Mouse (Mus musculus): ENCODE results near the gene Rnf222.
A peak's percentile ranks its signal among the peaks of the same experiment; 100 is the strongest.

The Rnf222 gene

DNA sequence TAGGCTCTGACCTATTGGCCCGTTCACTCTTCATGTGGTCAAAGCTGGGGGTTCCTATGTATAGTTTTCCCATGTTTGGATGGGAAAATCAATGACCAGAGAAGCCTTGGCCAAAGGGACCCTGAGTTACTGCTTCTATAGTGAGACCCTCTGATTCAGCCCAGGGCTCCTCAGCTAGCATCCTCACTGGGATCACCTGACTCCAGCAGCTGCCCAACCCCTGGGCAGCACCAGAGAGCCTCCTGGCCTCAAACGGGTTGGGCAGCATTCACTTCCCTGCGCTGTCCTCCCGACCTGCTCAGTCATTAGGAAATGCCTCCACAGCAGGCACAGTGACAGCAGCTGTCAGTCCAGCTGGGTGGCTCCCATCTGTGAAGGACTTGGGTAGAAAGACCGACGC, at the start of gene Rnf222:
Rnf222 (plus strand) TSS at position 301 of the 400 bp plus-strand sequence.
- DNase-seq (ENCODE audit: low read depth, low spot score), result no peak

DNA sequence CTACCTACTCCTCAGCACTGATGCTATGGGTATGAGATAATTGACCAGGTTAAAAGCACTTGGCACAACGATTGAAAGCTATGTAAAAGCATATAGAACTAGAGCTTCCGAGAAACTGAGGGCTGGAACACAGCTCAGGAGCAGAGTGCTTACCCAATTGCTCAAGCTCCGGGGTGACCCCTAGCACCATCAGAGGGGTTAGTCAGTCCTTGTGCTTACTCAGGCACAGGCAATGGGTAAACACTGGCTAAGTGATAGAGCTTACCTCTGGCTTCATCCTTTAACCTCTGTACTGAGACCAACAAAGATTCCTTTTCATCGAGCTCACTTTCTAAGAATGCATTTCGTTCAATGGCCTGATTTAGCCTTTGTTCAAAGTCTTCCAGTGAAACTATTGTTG, 48.7 kb upstream of the Rnf222 start:
- DNase-seq (ENCODE audit: low read depth, low spot score), result no peak

DNA sequence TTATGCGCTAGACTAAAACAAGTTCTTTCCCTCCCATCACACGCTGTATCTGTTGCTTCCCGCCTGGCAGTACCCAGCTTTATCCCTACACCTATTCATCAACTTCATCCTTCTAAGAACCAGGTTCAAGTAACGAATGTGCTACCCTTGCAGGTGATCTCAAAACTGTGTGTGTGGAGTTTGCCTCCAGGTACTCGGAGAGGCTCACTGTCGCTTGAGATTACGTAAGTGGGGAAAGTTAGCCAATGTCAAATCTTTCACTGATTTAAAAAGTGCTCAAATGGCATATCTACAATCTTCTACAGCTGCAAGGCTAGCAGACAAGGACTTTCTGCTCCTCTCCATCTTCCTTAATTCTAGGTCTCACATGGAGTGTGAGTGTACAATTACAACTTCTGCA, 37.5 kb upstream of the Rnf222 start:
- DNase-seq (ENCODE audit: low read depth, low spot score), result no peak

DNA sequence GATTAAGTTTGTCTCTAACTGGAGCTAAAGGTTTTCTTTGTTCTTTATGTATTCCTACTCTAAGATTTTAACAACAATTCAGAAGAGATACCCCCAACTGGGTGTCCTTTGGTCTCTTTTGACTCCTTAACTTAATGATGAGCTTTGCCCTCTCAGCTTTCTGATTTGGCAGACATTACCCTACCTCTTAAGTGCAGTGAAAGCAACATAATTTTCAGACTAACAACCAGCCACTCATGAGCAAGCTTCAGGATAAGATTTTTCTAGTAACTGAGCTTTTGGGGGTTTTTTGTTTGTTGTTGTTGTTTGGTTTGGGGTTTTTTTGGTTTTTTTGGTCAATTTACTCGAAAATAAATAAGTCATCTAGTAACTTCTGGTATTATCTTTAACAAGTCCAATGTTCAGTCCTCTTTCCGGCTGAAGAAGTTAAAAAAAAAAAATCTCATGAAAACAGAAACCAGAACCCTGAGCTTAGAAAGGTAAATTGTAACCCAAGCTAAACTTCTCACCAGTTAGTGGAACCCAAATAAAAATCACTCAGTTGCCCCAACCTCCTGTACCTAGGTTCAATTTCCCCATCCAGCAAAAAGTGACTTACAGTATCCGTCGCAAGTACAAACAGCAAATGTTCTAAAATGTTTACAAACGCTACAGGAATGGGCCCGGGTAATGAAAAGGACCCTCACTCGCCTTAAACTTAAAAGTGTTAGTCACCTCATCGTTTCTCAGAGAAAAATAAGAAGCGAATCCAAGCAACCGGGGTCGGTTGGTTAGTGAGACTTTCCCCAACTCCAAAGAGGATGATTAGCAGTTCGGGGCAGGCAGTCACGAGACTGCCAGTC, 36.5 kb upstream of the Rnf222 start:
- DNase-seq (ENCODE audit: low read depth, low spot score), result no peak

DNA sequence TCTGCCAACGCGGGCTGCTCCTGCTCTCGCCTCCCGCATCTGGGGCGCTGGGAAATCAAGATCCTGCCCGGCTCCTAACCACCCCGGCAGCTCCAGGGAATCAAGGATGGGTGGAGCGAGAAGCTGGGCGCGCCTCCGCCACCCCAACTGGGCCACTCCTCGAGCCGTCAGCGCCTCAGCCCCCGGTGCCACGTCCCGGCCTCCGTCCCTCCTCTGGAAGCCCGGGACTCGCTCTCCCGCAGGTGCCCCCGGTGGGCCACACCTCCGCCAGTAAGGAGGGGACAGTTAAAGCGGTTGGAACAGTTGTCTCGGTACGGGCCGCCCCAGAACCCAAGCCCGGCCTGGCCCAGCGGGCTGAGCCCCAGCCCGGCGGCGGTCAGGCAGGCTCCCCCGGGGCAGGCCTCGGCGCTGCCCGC, 35.9 kb upstream of the Rnf222 start:
- peak; percentile 83 for DNase-seq (ENCODE audit: low read depth, low spot score)

DNA sequence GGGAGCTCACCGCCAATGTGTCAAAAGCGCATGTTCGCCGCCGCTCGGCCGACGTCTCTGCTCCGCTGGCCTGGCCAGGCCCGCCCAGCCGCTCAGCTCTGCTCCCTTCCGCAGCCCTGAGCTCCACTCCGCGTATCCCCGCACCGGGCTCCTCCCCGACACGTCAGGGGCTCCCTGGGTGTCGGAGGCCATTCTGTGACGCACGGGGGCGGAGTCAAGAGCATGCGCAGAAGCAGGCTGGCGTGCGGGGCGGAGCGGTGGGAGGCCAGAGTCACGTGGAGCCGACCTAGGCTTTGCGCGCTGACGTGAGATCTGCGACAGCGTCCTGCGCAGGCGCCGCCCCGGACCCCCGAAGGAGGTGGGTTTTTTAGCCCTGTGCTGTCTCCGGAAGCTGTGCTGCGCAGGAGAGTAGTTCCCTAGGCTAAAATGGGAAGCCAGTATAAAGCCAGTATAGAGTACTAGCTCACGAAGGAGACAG, 35.4 kb upstream of the Rnf222 start:
- DNase-seq (ENCODE audit: low read depth, low spot score), result peak; percentile 100

DNA sequence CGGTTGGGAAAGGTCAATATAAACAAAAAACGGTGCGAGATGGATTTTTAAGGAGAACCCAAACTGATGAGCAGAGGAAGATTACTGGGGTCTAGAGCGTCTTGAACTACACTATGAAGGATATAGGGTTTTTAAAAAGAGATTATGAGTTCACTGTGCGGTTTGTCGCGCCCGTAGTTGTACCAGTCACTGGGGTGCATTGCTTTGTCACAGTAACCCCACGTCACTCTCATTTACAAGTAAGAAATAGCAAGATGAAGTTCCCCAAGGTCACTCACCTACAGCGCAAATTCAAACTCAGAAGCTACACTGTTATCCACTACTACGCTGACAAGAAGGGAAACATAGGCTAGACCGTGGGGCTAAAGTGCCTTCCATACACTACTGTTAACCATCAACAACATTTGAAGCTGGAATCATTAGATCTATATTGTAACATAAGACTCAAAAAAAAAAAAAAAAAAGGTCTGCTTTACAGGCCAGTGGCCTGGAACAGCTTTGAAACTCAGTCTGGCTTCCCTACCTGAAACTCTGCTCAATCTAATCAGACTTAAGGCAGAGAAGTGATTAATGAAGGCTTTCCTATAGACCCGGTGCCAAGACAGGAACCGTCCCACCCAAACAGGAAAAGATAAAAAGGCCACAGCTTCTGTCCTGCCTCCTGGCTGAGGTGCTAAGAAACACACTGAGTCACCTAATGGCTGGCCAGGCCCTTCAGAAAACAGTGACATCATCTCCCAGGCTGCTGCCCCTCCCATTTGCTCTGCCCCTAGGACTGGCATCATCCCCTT, 34.5 kb upstream of the Rnf222 start:
- no peak for DNase-seq (ENCODE audit: low read depth, low spot score)

DNA sequence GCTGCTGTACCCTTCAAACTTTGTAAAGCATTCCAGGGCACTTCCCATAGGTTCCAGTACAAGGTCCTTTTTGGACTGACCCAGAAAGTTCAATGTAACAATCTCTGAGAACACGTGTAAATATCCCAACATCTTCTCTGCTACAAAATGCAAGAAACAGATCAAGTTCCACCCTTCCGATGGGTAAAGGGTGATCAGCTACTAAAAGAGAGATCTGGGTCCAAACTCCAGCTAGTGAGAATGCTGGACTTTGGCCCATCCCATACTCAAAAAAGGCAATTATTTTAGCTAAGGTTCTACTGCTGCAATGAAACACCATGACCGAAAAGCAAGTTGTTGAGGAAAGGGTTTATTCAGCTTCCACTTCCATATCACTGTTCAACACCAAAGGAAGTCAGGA, 33.7 kb upstream of the Rnf222 start:
- DNase-seq (ENCODE audit: low read depth, low spot score), result no peak

DNA sequence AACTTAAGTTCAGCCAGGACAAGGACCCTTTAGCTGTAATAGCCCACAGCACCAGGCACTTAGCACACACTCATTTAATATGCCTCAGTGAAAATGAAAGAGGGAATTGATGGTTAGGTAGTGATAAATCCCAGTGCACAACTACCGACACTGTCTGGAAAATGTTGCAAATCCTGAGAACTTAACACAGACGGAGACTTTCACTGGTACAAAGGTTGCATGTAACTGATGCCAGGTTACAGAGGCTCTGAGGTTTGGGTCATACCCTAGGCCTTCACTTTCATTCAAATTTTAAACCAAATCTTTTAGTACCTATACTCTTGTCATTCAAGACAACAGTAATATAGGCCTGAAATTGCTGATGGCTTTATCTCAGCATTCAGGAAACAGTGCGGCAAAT, 31.0 kb upstream of the Rnf222 start:
- no peak for DNase-seq (ENCODE audit: low read depth, low spot score)

DNA sequence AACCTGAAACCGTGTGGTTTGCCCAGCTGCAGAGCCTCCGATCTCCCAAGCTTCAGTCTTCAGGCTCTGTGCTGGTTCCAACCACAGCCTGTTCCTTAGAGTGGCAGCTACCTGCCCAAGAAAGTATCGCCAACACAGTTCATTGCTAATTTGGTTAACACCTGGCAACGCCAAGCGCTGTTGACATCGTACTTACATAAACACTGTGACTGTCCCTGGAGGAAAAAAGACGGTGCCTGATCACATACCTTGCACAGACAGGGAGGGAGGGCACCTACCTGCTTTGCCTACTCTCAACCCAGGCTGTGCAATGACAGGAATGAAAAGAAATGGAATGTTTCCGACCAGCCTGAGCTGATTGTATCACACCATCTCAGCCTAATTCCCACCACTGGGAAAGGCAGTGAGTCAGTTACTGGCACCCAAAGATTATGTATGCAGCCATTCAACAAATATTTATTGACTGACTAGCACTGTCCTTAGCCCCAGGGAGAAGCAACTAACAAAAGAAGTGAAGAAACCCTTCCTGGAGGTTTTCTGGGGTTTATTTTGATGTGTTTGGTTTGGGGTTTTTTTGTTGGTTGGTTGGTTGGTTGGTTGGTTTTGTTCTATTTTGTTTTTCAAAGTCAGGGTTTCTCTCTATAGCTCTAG, 28.3 kb upstream of the Rnf222 start:
- DNase-seq (ENCODE audit: low read depth, low spot score), result no peak

DNA sequence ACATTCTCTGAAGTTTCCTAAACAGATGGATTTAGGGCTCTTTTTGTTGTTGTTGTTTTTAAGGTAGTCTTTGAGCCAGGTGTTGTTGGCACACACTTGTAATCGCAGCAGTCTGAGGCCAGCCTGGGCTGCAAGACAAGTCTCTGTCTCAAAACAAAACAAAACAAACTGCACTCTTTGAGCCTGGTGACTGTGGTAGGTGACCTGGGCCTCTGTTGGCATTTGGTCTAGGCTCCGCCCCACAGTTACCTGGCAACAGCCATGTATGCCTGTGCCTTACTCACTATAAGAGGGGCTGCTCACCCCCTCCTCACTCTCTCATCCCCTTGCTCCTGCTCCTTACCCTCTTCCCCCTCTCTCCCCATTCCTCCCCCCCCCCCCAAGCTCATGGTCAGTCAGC, 26.1 kb upstream of the Rnf222 start:
- DNase-seq (ENCODE audit: low read depth, low spot score), result no peak

DNA sequence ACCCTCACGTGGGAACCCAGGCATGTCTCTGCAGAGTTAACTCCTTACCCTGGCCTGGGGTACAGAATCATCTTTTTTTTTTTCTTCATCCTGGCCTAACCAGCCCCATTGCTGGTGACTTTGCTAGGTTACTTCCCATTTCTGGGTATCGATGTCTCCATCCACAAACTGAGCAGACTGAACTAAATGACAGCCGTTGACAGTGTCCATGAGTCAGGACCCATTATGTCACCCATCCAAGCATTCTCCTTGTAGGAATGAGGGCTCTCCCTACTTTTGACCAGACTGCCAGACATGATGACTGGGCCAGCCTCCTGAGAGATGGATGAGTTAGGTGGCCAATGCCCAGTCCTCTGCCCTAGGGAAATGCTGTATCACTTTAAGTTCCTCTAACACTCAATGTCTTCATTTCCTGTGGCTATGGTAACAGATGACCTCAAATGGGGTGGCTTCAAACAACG, 24.7 kb upstream of the Rnf222 start:
- no peak for DNase-seq (ENCODE audit: low read depth, low spot score)

DNA sequence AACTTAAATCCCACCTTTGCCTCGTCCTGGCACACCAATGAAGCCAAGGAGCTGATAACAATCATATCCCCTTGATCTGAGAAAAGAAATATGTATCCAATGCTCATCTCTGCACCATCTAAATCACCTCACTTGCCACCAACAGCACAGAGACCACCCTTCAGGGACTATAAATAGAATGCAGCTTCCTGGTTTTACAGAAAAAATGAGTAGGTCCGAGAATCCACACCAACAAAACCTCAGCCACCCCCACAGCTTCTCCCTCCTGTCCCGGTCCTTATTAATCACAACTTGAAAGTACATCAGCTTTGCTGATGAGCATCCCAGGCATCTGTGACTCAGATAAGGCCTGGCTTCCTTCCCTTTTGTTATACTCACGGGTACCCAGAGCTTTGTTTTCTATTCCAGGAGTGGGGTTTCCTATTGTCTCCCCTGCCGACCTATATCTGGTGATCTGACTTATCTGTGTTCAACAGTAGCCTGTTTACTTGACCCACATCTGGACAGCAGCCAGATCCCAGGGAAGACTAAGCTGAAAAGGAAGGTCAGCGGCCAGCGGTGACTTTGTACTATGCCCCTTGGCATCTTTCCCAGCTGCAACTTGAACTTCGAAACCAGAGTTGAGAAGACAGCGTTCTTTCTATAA, 23.7 kb upstream of the Rnf222 start:
- DNase-seq (ENCODE audit: low read depth, low spot score), result no peak

DNA sequence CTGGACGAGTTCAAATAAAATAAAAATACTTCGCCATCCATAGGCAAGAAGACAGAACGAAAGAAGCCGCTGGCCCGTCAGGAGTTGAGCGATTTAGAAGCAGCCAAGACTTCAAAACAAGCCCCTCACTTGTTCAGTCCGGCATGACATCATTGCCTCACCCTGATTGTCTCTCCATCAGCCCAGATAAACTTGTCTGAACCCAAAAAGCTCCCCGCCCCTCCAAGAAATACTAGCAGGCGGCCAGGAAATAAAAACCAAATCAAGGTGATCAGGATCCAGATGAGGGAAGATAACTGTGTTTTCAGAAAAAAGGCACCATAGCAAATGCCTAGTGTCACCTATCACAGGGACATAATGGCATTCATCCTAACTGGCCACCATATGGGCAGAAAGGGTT, 17.1 kb upstream of the Rnf222 start:
- no peak for DNase-seq (ENCODE audit: low read depth, low spot score)

DNA sequence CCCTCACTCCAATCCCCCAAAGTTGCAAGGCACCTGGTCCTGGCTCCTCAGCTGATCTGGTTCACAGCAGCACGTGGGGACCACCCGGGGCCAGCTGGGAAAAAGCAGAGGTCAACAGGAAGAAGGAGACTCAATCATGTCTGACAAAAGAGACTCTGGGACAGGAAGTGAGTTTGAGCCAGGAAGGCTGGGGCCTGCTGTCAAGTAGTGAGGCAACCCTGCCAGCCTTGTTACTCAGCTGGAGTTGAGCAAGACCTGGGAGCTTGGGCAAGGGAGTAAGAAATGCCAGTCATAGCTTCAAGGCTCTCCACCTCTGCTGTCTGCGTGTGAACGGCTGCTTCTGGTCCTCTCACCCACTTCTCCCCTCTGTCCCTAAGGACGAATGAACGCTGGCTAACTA, 16.6 kb upstream of the Rnf222 start, which contains the start of gene Ndel1:
Ndel1 (minus strand) TSS at position 111 of the 400 bp plus-strand sequence.
- no peak for DNase-seq (ENCODE audit: low read depth, low spot score)

DNA sequence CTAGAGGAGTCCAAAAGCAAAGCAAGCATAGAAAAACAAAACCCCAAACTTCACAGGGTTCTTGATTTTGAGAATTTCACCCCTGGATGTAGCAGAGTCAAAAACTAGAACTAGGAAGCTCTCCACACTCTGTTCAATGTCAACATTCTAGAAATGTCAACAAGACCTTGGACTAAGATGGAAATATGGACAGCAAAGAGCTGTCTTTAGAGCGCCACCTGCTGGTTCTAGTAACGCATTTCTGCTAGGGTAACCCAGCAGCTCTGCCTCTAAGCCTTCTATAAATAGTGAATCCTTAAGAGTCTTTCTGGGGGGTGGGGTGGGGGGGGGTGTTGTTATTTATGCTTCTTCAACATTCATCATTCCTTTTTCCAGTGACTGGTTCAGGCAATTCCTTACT, 13.5 kb upstream of the Rnf222 start:
- peak; percentile 78 for DNase-seq (ENCODE audit: low read depth, low spot score)

DNA sequence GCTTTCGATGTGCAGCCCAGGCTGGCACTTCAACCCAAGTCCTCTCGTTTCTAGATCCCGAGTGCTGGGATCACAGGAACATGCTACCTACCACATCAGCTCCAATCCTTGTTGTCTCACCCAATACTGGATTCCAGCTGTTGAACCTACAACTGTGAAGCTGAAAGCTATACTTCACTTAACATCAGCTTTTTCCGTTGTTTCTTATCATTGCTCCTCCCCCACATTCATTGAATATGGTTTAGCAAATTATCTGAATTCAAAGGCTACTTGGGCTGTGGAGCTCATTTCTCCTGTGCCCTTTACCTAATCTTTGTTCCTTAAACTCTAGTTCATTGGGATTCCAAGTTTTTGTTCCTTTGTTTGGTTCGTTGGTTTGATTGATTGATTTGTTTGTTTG, 9.5 kb upstream of the Rnf222 start:
- no peak for DNase-seq (ENCODE audit: low read depth, low spot score)

DNA sequence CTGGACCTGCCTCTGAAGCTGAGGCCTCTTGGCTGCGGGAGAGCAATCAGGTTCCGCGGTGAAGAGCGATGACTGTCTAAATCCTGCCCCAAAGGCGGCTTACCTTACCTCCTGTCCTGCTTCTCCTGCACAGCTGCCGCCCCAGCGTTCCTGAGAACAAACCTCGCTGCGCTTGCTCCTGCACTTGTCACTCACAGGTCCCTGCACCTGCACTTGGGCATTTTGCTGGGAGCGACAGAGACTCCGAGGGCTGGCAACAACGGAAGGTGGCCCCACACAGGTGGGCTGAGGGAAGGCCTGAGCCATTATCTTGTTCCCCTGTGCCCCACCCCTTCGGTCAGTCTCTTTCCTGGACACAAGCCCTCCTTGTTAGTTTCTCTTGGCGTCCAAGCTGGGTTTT, 6.2 kb upstream of the Rnf222 start:
- DNase-seq (ENCODE audit: low read depth, low spot score), result peak; percentile 51

DNA sequence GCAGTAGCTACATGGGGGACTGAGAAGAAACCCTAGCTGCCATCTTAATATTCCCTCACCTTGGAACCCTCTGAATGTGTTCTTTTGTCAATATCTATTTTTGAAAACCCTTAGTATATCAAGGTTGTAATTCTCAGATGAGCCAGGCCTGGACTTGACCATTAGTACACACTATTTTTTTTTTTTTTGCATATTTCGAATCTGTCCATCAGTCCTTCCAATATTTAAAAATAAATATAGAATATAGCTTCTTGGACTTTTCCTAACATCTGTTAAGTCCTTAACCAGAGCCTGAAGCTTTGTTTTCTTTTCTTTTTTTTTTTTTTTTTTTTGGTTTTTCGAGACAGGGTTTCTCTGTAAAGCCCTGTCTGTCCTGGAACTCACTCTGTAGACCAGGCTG, 4.5 kb upstream of the Rnf222 start:
- DNase-seq (ENCODE audit: low read depth, low spot score), result no peak

DNA sequence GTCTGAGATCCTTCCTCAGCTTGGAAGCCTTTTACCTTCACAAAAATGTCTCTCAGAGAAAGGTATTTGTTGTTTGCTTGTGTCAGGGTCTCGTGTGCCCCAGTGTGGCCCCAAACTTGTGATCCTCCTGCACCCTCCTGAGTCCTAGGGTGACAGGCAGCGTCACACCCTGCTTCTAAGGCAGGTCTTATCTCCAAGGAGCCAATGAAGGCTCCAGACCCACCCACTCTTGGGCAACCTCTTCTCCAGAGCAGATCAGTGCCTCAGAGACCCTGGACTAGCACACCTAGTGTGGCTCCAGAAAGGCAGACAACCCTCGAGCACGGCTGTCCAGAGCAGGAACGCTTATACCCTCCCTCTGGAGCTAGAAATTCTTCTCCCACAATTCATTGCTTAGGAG, 4.0 kb upstream of the Rnf222 start:
- no peak for DNase-seq (ENCODE audit: low read depth, low spot score)

DNA sequence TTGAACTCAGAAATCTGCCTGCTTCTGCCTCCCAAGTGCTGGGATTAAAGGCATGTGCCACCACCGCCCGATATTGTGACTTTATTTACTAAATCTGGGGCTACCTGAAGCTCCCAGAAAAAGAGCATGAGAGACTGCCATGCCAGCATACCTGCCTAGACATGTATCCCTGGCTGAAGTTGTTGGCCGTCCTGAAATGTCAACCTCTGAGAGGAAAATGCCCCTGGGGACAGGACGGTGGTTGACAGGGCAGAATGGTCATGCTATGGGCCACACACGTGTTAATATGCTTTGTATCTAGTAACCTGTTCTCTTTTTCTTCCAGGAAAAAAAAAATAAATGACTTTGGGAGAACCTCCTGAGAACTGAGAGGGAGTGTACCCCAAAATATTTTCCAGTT, 2.3 kb upstream of the Rnf222 start:
- DNase-seq (ENCODE audit: low read depth, low spot score), result no peak

DNA sequence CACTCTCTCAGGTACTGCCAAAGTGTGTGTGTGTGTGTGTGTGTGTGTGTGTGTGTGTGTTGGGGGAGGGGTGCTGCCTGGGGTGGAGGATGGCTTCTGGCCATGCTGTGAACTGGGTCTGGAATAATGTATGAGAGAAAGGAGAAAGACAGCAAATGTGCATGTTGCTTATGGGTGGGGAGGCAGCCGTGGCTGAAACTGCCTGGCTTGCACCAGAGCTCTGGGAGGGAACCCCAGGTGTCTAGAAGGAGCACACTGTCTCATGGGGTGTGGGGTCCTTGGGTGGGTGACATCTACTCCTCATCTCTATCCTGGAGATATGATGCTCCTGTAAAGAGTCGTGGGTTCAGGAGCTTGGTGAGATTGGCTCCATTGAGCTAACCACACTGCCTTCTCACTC, 300 bp downstream of the Rnf222 start:
- no peak for DNase-seq (ENCODE audit: low read depth, low spot score)
